Mouse (Mus musculus) cerebellum, postnatal 14 days (tissue): Measurements from ENCODE around the gene Gng4.

Source experiments
- DNase-seq, 2 experiments: peaks; one replicate each; pipeline ENCODE4 v3.0.0; 2021; ENCODE audit warnings: mixed read lengths in 2 of 2

Gene Gng4

GRCm38 (mm10) chr13:13783894-13784419 is at the start of gene Gng4:
TSS of gene Gng4 (plus strand) at chr13:13784059.
- peak; percentile 33 to 45 for DNase-seq

GRCm38 (mm10) chr13:13739232-13739631 is 44.6 kb upstream of the Gng4 start:
- DNase-seq = no peak

- DNase-seq = no peak
These were observed 37.9 kb upstream of the Gng4 start for GRCm38 (mm10) chr13:13745911-13746310.

GRCm38 (mm10) chr13:13775778-13776494 is 7.9 kb upstream of the Gng4 start:
- DNase-seq = peak; percentile 26 to 51

- DNase-seq = no peak
These were observed 6.8 kb upstream of the Gng4 start for GRCm38 (mm10) chr13:13777052-13777451.

GRCm38 (mm10) chr13:13777696-13778095 is 6.2 kb upstream of the Gng4 start:
- no peak for DNase-seq

- no peak for DNase-seq
These were observed 4.9 kb upstream of the Gng4 start for GRCm38 (mm10) chr13:13778837-13779458.

GRCm38 (mm10) chr13:13780271-13780670 is 3.6 kb upstream of the Gng4 start:
- DNase-seq = no peak

- DNase-seq = no peak
These were observed 2.8 kb upstream of the Gng4 start for GRCm38 (mm10) chr13:13781026-13781425.

- DNase-seq = no peak
These were observed 563 bp upstream of the Gng4 start for GRCm38 (mm10) chr13:13783296-13783695.

- peak; percentile 12 to 16 for DNase-seq
These were observed 619 bp downstream of the Gng4 start for GRCm38 (mm10) chr13:13784420-13784936.

- DNase-seq = peak; percentile 28 to 32
These were observed 1.3 kb downstream of the Gng4 start for GRCm38 (mm10) chr13:13784981-13785783.

GRCm38 (mm10) chr13:13786971-13787370 is 3.1 kb downstream of the Gng4 start:
- no peak for DNase-seq

GRCm38 (mm10) chr13:13788070-13788469 is 4.2 kb downstream of the Gng4 start:
- no peak for DNase-seq

- DNase-seq = no peak
These were observed 8.1 kb downstream of the Gng4 start for GRCm38 (mm10) chr13:13791981-13792380.

GRCm38 (mm10) chr13:13795166-13795832 is 11.4 kb downstream of the Gng4 start:
- DNase-seq = no peak

- no peak for DNase-seq
These were observed 12.2 kb downstream of the Gng4 start for GRCm38 (mm10) chr13:13796082-13796481.

- DNase-seq = peak; percentile 22 to 49
These were observed 14.0 kb downstream of the Gng4 start for GRCm38 (mm10) chr13:13797816-13798215.

- no peak for DNase-seq
These were observed 14.9 kb downstream of the Gng4 start for GRCm38 (mm10) chr13:13798775-13799174.

GRCm38 (mm10) chr13:13808337-13809132 is 24.7 kb downstream of the Gng4 start:
- DNase-seq = peak; percentile 39 to 51

GRCm38 (mm10) chr13:13810885-13811284 is 27.0 kb downstream of the Gng4 start:
- DNase-seq = no peak

GRCm38 (mm10) chr13:13818696-13819095 is 34.8 kb downstream of the Gng4 start:
- DNase-seq = no peak
